Mouse (Mus musculus) lung, embryonic 14.5 days (tissue): ENCODE measurements around the gene Xlr3b. TPM values are rescaled to one million over a fixed set of nuclear protein-coding genes. Genes with fewer than 3 reads are reported as not detected.
"Not testable (repeated sequence)": the region's sequence is repeated elsewhere in the genome, so short reads cannot be mapped to it uniquely, and the experiment has no call there.

ENCODE experiments used
- ATAC-seq: fragments of 200-750 bp; cut with Nextera tagmentation; 2 replicates; pipeline ENCODE4 v1.8.0; 2017; ENCODE audit warnings: mild to moderate bottlenecking, moderate TSS enrichment, moderate library complexity; ENCODE audit not compliant: insufficient read depth
- DNase-seq: peaks from one replicate; pipeline ENCODE4 v3.0.0-alpha.2; 2015
- H3K27ac ChIP-seq: fragments of 300-500 bp; sonication (generic); 2 replicates; pipeline ENCODE4 v1.5.1; 2014; ENCODE audit warnings: low read depth, mild to moderate bottlenecking, moderate library complexity
- H3K27me3 ChIP-seq: fragments of 300-500 bp; sonication (generic); 2 replicates; pipeline ENCODE4 v1.6.1; 2014; ENCODE audit warnings: low read length, control low read depth; ENCODE audit not compliant: insufficient read depth
- H3K36me3 ChIP-seq: fragments of 300-500 bp; sonication (generic); 2 replicates; pipeline ENCODE4 v1.6.1; 2014; ENCODE audit warnings: control low read depth; ENCODE audit not compliant: insufficient read depth
- H3K4me1 ChIP-seq: fragments of 300-500 bp; sonication (generic); 2 replicates; pipeline ENCODE4 v1.6.1; 2014; ENCODE audit warnings: antibody characterized with exemption, control low read depth; ENCODE audit not compliant: insufficient read depth
- H3K4me2 ChIP-seq: fragments of 300-500 bp; sonication (generic); 2 replicates; pipeline ENCODE4 v1.6.1; 2014; ENCODE audit warnings: mild to moderate bottlenecking
- H3K4me3 ChIP-seq: fragments of 300-500 bp; sonication (generic); 2 replicates; pipeline ENCODE4 v1.5.1; 2014; ENCODE audit warnings: low read depth, low read length
- H3K9ac ChIP-seq: fragments of 300-500 bp; sonication (generic); 2 replicates; pipeline ENCODE4 v1.6.1; 2014
- H3K9me3 ChIP-seq: fragments of 300-500 bp; sonication (generic); 2 replicates; pipeline ENCODE4 v1.6.1; 2016; ENCODE audit warnings: low read depth, low read length, control low read depth
- CTCF ChIP-seq: IDR thresholded peaks from 2 replicates; pipeline ENCODE4 v1.5.1; 2016; ENCODE audit warnings: antibody characterized with exemption, low read depth
- WGBS: fragments of 180-500 bp; shearing (Covaris S2); extraction: QIAGEN DNeasy Blood & Tissue Kit; methylation state at CpG from one replicate; pipeline ENCODE4 v1.1.7; 2014; 5-methylcytosine and 5-hydroxymethylcytosine counted together
- polyA plus RNA-seq: library from polyadenylated mRNA; unstranded; fragments of >200 nt; fragmentation: Nextera tagmentation; extraction: Ambion mirVana; gene quantifications from 2 replicates; pipeline ENCODE4 v1.2.1, GENCODE M21; 2014

Gene Xlr3b
- polyA plus RNA-seq, 1 experiment from 2014 or later: 16.8 TPM

DNA sequence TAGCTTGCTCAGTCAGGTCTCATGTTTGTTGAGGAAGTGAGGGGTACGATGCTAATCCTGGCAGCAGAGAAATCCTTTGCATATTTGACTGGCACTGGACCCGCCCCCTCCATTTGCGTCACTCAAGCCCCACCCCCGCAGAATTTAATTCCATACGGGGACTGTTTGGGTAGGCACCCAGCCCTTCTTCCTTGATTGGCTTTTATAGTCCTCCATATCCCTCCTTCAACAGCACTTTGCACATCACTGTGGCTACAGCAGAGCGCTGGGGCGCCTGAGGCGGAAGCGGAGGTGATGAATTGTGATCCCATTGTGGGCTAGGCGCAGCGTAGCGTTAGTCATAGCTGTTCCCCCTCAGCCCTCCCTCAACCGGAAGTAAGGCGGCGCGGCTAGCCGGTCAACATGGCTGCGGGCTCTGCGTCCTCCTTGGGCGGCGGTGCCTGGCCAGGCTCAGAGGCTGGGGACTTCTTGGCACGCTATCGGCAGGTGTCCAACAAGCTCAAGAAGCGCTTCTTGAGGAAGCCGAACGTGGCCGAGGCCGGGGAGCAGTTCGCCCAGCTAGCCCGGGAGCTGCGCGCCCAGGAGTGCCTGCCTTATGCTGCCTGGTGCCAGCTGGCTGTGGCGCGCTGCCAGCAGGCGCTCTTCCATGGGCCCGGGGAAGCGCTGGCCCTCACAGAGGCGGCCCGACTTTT is 36.1 kb downstream of the Xlr3b start, which contains the start of gene F8a:
TSS of gene F8a (plus strand) at position 378 of the 692 bp plus-strand sequence.
- peak within 1 kb of the TSS; percentile 88 for H3K27ac ChIP-seq
- no peaks in the 10 kb centered on the region for H3K36me3 ChIP-seq

DNA sequence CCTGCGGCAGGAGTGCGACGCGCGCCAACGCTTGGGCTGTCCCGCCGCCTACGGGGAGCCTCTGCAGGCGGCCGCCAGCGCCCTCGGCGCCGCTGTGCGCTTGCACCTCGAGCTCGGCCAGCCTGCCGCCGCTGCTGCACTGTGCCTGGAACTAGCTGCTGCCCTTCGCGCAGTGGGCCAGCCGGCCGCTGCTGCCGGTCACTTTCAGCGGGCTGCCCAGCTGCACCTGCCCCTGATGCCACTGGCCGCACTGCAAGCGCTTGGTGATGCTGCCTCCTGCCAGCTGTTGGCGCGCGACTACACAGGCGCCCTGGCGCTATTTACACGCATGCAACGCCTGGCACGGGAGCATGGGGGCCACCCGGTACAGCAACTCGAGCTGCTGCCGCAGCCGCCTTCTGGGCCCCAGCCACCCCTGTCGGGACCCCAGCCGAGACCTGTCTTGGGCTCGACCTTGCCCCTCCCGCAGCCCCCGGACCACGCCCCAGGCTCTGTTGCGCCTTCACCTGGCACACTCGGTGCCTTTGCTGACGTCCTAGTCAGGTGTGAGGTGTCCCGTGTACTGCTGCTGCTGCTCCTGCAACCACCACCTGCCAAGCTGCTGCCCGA is 36.7 kb downstream of the Xlr3b start:
- Histone ChIP-seq H3K9me3 (no peaks in the 10 kb centered on the region), H3K9ac (peak overlapping the region; percentile 58), H3K36me3 (no peaks in the 10 kb centered on the region), H3K27ac (peak overlapping the region; percentile 88), H3K4me3 (peak overlapping the region; percentile 53), H3K4me1 (no peaks in the 10 kb centered on the region), H3K27me3 (no peaks in the 10 kb centered on the region), H3K4me2 (peak overlapping the region; percentile 71)
- no peak for TF ChIP-seq CTCF
- WGBS: 10% methylated on average over 30 of the region's 51 CpGs
- ATAC-seq: peak; percentile 64
- DNase-seq: peak; percentile 43

More for the DNA sequence above, 36.1 kb downstream of the Xlr3b start, which contains the start of gene F8a:
- Histone ChIP-seq H3K4me2 (peak within 1 kb of the TSS; percentile 71), H3K9me3 (no peaks in the 10 kb centered on the region), H3K9ac (peak within 1 kb of the TSS; percentile 58), H3K4me1 (no peaks in the 10 kb centered on the region), H3K27me3 (no peaks in the 10 kb centered on the region), H3K4me3 (peak within 1 kb of the TSS; percentile 53)
- no peak for TF ChIP-seq CTCF
- DNase-seq (peak; percentile 84), ATAC-seq (peak; percentile 97)
- 13% methylated on average over 22 of the region's 39 CpGs for WGBS

DNA sequence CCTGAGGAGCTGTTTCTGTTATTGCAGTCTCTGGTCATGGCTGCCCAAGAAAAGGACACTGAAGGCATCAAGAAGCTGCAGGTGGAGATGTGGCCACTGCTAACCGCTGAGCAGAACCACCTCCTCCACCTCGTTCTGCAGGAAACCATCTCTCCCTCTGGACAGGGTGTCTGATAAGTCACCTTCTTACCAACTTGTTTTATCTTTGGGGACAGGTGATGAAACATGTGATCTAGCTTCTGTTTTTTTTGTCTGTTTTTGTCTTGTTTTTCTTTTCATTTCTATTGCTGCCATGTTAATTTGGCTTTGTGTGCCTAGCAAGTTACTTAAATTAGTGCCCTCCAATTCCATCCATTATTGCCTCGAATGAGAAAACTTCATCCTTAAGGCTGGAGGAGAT is 37.3 kb downstream of the Xlr3b start:
- Histone ChIP-seq H3K27ac (no peak overlapping the region), H3K36me3 (no peaks in the 10 kb centered on the region), H3K27me3 (no peaks in the 10 kb centered on the region), H3K9me3 (no peaks in the 10 kb centered on the region), H3K9ac (peak overlapping the region; percentile 58; the same call in 1 of the 2 replicates), H3K4me2 (peak overlapping the region; percentile 71), H3K4me3 (peak overlapping the region; percentile 53), H3K4me1 (no peaks in the 10 kb centered on the region)
- no peak for TF ChIP-seq CTCF
- no peak for DNase-seq
- 30% methylated on average over 3 of the region's 3 CpGs for WGBS
- no peak for ATAC-seq

DNA sequence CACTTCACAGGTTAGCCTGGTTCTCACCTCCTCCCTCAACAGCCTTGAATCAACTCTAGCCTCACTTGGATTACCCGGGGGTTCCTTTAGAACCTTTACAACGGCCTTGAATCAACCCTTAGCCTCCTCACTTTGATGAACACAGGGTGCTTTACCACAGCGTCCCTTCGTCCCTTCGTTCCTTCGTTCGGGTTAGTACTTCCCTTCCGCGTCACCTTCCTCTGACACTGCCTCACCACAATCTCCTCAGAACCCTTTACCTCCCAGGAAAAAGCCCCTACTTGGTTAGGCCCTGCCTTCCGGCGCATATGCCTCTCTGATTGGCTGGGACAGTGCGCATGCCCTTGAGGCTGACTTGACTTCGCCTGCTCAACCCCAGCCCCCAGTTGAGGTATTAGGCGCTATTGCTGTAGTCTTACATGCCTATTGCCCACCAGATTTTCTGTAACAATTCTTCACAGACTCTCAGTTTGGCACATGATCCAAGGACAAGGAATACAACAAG is 50.9 kb downstream of the Xlr3b start, which contains the start of gene Xlr4c:
TSS of gene Xlr4c (minus strand) at position 310 of the 505 bp plus-strand sequence.
- ATAC-seq, H3K4me1 ChIP-seq, DNase-seq, H3K4me2 ChIP-seq, H3K9me3 ChIP-seq, H3K4me3 ChIP-seq, H3K27ac ChIP-seq, H3K27me3 ChIP-seq, H3K36me3 ChIP-seq, H3K9ac ChIP-seq: not testable (repeated sequence)
- 74% methylated on average over 12 of the region's 14 CpGs for WGBS

Other genes starting within 250 kb of the Xlr3b start
- gene Zfp185, start 204.9 kb upstream of the Xlr3b start, polyA plus RNA-seq: 6.5 and 8.0 TPM in 2 replicates
- gene Pnma5, start 155.1 kb upstream of the Xlr3b start, polyA plus RNA-seq: 0.11 TPM in 1 of 2 replicates, not detected in the other
- gene Pnma3, start 127.4 kb upstream of the Xlr3b start, polyA plus RNA-seq: 0.08 and 0.13 TPM in 2 replicates
- gene Xlr4a, start 109.7 kb upstream of the Xlr3b start, polyA plus RNA-seq: 0.35 and 2.0 TPM in 2 replicates
- gene Xlr3a, start 95.1 kb upstream of the Xlr3b start, polyA plus RNA-seq: 3.6 and 5.6 TPM in 2 replicates
- 0.09 and 0.11 TPM in 2 replicates for gene Gm14685, start 75.2 kb upstream of the Xlr3b start, polyA plus RNA-seq
- not detected in 2 replicates for gene Xlr5b, start 43.4 kb upstream of the Xlr3b start, polyA plus RNA-seq
- gene DXBay18, start 42.8 kb upstream of the Xlr3b start, polyA plus RNA-seq: 0.09 TPM in 1 of 2 replicates, not detected in the other
- not detected in 2 replicates for gene Spin2d, start 15.2 kb upstream of the Xlr3b start, polyA plus RNA-seq
- gene Xlr4b, start 22.1 kb downstream of the Xlr3b start, polyA plus RNA-seq: 4.6 TPM in 1 of 2 replicates, not detected in the other
- gene F8a, start 36.1 kb downstream of the Xlr3b start, polyA plus RNA-seq: 9.7 and 10.9 TPM in 2 replicates
- gene Xlr4c, start 50.9 kb downstream of the Xlr3b start, polyA plus RNA-seq: 0.21 TPM in 1 of 2 replicates, not detected in the other
- gene Xlr3c, start 73.2 kb downstream of the Xlr3b start, polyA plus RNA-seq: not detected in 2 replicates
- not detected in 2 replicates for gene Xlr5a, start 100.8 kb downstream of the Xlr3b start, polyA plus RNA-seq
- gene Xlr5c, start 100.8 kb downstream of the Xlr3b start, polyA plus RNA-seq: not detected in 2 replicates
- not detected in 2 replicates for gene Gm45015, start 144.6 kb downstream of the Xlr3b start, polyA plus RNA-seq
- gene Zfp275, start 150.4 kb downstream of the Xlr3b start, polyA plus RNA-seq: 18.2 and 20.7 TPM in 2 replicates
- gene Gm18336, start 206.5 kb downstream of the Xlr3b start, polyA plus RNA-seq: not detected in 2 replicates
- 0.05 and 0.14 TPM in 2 replicates for gene Zfp92, start 218.9 kb downstream of the Xlr3b start, polyA plus RNA-seq
- gene Trex2, start 243.1 kb downstream of the Xlr3b start, polyA plus RNA-seq: 0.18 TPM in 1 of 2 replicates, not detected in the other